9 mouse cellular contexts compared by ENCODE assay signal in genomic region chr6:37326603-37326955, GRCm38 (mm10). TPM values are rescaled to one million over a fixed set of nuclear protein-coding genes. Genes with fewer than 3 reads are reported as not detected.
DNase-seq lines count a peak whose midpoint lies in the region; ATAC-seq and TF ChIP-seq lines count a peak whose summit lies in the region.
"Had no signal": no experiment of that assay in that cellular context is flagged by ENCODE, and none has a peak within 500 bp of the region (broad histone marks: within the 10 kb centered on the region; RNA-seq: fewer than 3 reads in every experiment).

No protein-coding gene starts in this region.

- ATAC-seq in lung, embryonic 14.5 days (ENCODE audit: insufficient read depth), result peak; percentile 64

- no peaks in the 10 kb centered on the region for H3K27me3 ChIP-seq in lung, embryonic 14.5 days (ENCODE audit: insufficient read depth, low read length)
- H3K27me3 ChIP-seq in small intestine, adult 2 months (ENCODE audit: control insufficient read depth, insufficient read depth, low read length), result no peaks in the 10 kb centered on the region

- H3K27ac ChIP-seq in lung, embryonic 14.5 days (ENCODE audit: low read depth), result 0 out of 2 replicates have a peak overlapping the region, but pooled peaks have one; percentile 50
- H3K27ac ChIP-seq in small intestine, adult 2 months (ENCODE audit: insufficient read depth, low read depth, low read length), result no peak overlapping the region

- no peaks in the 10 kb centered on the region for H3K4me1 ChIP-seq in lung, embryonic 14.5 days (ENCODE audit: insufficient read depth)
- no peaks in the 10 kb centered on the region for H3K4me1 ChIP-seq in small intestine, adult 2 months (ENCODE audit: control insufficient read depth, insufficient read depth, insufficient read length, low read length)

- TF ChIP-seq POLR2A in small intestine, adult 2 months (IDR thresholded peaks at IDR 0.05; ENCODE audit: low read depth, low read length), result no peak

- DNase-seq in adrenal gland, postnatal 10 days, result peak; percentile 52
- no peak for DNase-seq in adrenal gland, postnatal 25 days
- peak; percentile 90 for DNase-seq in lung, embryonic 14.5 days
- DNase-seq in lung, postnatal 25 days (ENCODE audit: low spot score), result no peak
- DNase-seq in kidney, adult 8-10 months, result peak; percentile 56 to 61
- DNase-seq in retina, embryonic 14.5 days (ENCODE audit: low spot score), result no peak
- DNase-seq in urinary bladder, adult 2 months (ENCODE audit: low spot score), result no peak

- no peak for TF ChIP-seq CTCF in lung, embryonic 14.5 days (IDR thresholded peaks at IDR 0.05; ENCODE audit: low read depth)
- TF ChIP-seq CTCF in small intestine, adult 2 months (IDR thresholded peaks at IDR 0.05; ENCODE audit: extremely low read depth, insufficient read length, insufficient replicate concordance, low read depth, low read length), result 0 out of 2 replicates have a peak, but pooled peaks have one; percentile 11

- no peak overlapping the region for H3K4me3 ChIP-seq in lung, embryonic 14.5 days (ENCODE audit: low read depth, low read length)
- H3K4me3 ChIP-seq in small intestine, adult 2 months (ENCODE audit: low read depth, low read length), result no peak overlapping the region

- no peaks in the 10 kb centered on the region for H3K9me3 ChIP-seq in lung, embryonic 14.5 days (ENCODE audit: low read depth, low read length)

- H3K36me3 ChIP-seq in lung, embryonic 14.5 days (ENCODE audit: insufficient read depth), result peaks cover 22% of the 10 kb centered on the region
- H3K36me3 ChIP-seq in small intestine, adult 2 months (ENCODE audit: control insufficient read depth, insufficient read depth, low read length), result peaks cover 6% of the 10 kb centered on the region; the same call in 1 of the 2 replicates

- no peak overlapping the region for H3K4me2 ChIP-seq in lung, embryonic 14.5 days

- WGBS in lung, embryonic 14.5 days, result 25% methylated on average over 8 of the region's 8 CpGs
- 29% methylated on average over 8 of the region's 8 CpGs for WGBS in small intestine, adult 2 months

- H3K9ac ChIP-seq in lung, embryonic 14.5 days, result no peak overlapping the region

RNA-seq across cellular contexts. Expression of gene Dgki, which starts 26.6 kb away (rescaled TPM):
- 1 to 10 TPM; 2.1 to 2.5 TPM for total RNA-seq in adrenal gland, postnatal 10 days (2021)
- total RNA-seq in adrenal gland, postnatal 25 days (2021), result 2.0 and 2.8 TPM in 2 replicates
- 0.34 and 0.46 TPM in 2 replicates for polyA plus RNA-seq in lung, embryonic 14.5 days (2014; fragmentation: Nextera tagmentation; extraction: Ambion mirVana)
- 0.13 and 0.20 TPM in 2 replicates for polyA plus RNA-seq in small intestine, adult 2 months (2012; rRNA removed)
- polyA plus RNA-seq in urinary bladder, adult 2 months (2012; rRNA removed), result 1.5 and 2.7 TPM in 2 replicates
- total RNA-seq: neutrophil, adult 5-6 weeks had no signal

Comparison
In these comparisons a context has a peak if more than half of its experiments do, and no peak if none do; other contexts are left out.
1. DNase-seq: peak in adrenal gland, postnatal 10 days (single experiment), lung, embryonic 14.5 days (single experiment) and kidney, adult 8-10 months (2 of 2); none in adrenal gland, postnatal 25 days (single experiment), lung, postnatal 25 days (single experiment), retina, embryonic 14.5 days (single experiment) and urinary bladder, adult 2 months (single experiment).